Mouse (Mus musculus): Measurements from ENCODE around the gene Sec23a. TPM values are rescaled to one million over a fixed set of nuclear protein-coding genes. Genes with fewer than 3 reads are reported as not detected.

The Sec23a gene
- polyA plus RNA-seq, 1 experiment from 2014 or later, result 22.6 TPM

DNA sequence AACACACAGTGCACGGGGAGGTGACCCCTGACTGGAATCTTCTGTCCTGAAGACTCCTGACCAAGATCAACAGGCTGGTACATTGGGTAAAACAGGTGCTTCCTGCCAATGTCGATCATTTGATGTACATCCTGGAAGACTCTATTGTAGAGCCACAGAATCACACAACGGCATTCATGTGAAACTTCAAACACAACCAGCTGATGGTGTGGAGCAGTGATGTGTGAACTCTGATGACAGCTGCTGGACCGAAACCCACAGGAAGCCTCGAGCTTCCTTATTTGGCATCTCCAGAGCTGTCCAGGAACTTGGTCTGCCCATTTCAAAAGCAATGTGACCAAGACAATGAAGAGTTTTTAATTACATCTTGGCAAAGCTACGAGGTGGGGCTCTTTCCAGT lies 91.0 kb downstream of the Sec23a start:
- 26% methylated on average over 6 of the region's 6 CpGs for whole genome bisulfite sequencing (ENCODE audit: insufficient replicate concordance)
- Histone ChIP-seq H3K27ac (no peak overlapping the region), H3K4me3 (replicated peaks) (no peak overlapping the region), H3K9me3 (replicated peaks) (no peaks in the 10 kb centered on the region), H3K36me3 (no peaks in the 10 kb centered on the region), H3K9ac (no peak overlapping the region), H3K27me3 (no peaks in the 10 kb centered on the region), H3K4me1 (replicated peaks) (no peaks in the 10 kb centered on the region), H3K4me2 (no peak overlapping the region)
- DNase-seq (no peak), ATAC-seq (ENCODE audit: low read depth) (no peak)

DNA sequence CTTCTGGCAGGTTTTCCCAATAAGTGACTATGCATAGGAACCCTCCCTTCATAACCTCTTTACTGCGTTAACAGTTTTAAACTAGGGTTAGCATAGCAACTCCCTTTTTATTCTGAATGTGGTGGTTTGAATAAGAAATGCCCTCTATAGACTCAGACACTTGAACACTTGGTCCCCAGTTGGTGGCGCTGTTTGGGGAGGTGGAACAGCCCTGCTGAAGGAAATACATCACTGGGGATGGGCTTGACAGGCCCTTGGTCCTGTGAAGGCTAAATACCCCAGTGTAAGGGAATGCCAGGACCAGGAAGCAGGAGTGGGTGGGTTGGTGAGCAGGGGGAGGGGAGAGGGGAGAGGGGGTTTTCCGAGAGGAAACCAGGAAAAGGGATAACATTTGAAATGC lies 92.3 kb downstream of the Sec23a start:
- no peaks in the 10 kb centered on the region for H3K36me3 ChIP-seq
- H3K4me3 ChIP-seq (replicated peaks), result no peak overlapping the region
- no peak overlapping the region for H3K4me2 ChIP-seq
- no peak overlapping the region for H3K27ac ChIP-seq
- no peaks in the 10 kb centered on the region for H3K9me3 ChIP-seq (replicated peaks)
- no peak overlapping the region for H3K9ac ChIP-seq
- no peaks in the 10 kb centered on the region for H3K27me3 ChIP-seq
- DNase-seq, result no peak
- WGBS (ENCODE audit: insufficient replicate concordance), result 56% methylated on average over 3 of the region's 3 CpGs
- ATAC-seq (ENCODE audit: low read depth), result no peak
- H3K4me1 ChIP-seq (replicated peaks), result no peaks in the 10 kb centered on the region

DNA sequence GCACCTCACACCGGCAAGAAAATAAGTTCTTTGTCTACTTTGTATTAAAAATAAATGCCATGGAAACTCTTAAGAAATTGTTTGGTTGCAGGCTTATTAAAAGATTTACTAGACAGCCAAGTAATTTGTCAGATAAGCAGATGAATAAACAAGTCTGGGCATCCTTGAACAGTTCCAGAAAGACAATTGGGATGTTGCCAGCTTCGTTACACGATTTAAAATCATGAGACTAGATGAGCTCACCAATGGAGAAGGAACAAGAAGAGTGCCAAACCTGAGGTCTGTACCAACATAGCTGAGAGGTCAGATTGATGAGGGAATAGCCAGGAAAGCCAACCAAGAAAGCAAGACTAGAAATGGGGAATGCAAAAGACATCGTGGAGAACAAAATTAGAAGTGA lies 102.0 kb downstream of the Sec23a start:
- WGBS (ENCODE audit: insufficient replicate concordance), result 71% methylated on average over 4 of the region's 4 CpGs
- Histone ChIP-seq H3K4me1 (replicated peaks) (no peaks in the 10 kb centered on the region), H3K4me3 (replicated peaks) (no peak overlapping the region), H3K36me3 (no peaks in the 10 kb centered on the region), H3K9ac (no peak overlapping the region), H3K27me3 (no peaks in the 10 kb centered on the region), H3K27ac (no peak overlapping the region), H3K4me2 (no peak overlapping the region), H3K9me3 (replicated peaks) (no peaks in the 10 kb centered on the region)
- ATAC-seq (ENCODE audit: low read depth) (no peak), DNase-seq (no peak)

Other genes starting within 250 kb of the Sec23a start
- 25.5 and 26.0 TPM in 2 replicates for gene Gemin2, start 1.4 kb upstream of the Sec23a start, polyA plus RNA-seq (2015; fragmentation: Nextera tagmentation; extraction: Ambion mirVana)
- 52.2 and 58.7 TPM in 2 replicates for gene Trappc6b, start 49.5 kb upstream of the Sec23a start, polyA plus RNA-seq (2015; fragmentation: Nextera tagmentation; extraction: Ambion mirVana)
- gene Pnn, start 54.9 kb upstream of the Sec23a start, polyA plus RNA-seq (2015; fragmentation: Nextera tagmentation; extraction: Ambion mirVana), result 43.9 and 53.3 TPM in 2 replicates
- 47.8 and 63.2 TPM in 2 replicates for gene Mia2, start 83.8 kb upstream of the Sec23a start, polyA plus RNA-seq (2015; fragmentation: Nextera tagmentation; extraction: Ambion mirVana)
- gene Fbxo33, start 207.7 kb upstream of the Sec23a start, polyA plus RNA-seq (2015; fragmentation: Nextera tagmentation; extraction: Ambion mirVana), result 8.8 and 9.6 TPM in 2 replicates

Data from liver, embryonic 13.5 days (tissue).